Mouse (Mus musculus) hindlimb bud, embryonic 11.5 days (tissue): ENCODE results near the gene Itgal.
"Not testable (repeated sequence)": the region's sequence is repeated elsewhere in the genome, so short reads cannot be mapped to it uniquely, and the experiment has no call there.

ENCODE experiments used
- DNase-seq: peaks from one replicate; pipeline ENCODE4 v3.0.0-alpha.2; 2012; ENCODE audit warnings: low read depth, low spot score; ENCODE audit errors: extremely low spot score

The Itgal gene

GRCm38 (mm10) chr7:127341861-127342260 is 45.8 kb downstream of the Itgal start:
- not testable (repeated sequence) for DNase-seq

DNA sequence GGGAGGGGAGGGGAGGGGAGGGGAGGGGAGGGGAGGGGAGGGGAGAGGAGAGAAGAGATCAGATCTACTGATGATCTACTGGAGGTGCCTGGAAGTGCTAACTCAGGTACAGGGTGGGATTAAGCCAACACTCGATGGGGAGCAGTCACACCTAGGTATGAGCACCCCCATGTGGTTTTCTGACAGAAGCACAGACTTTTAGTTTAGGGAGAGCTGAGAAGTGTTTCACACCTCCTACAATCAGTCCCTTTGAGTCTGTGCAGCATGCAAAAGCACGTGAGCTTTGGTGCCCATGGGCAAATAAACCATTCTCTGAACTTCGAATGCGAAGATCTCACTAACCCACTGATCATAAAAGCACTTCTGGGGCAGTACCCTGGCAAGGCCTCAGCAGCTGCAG is 46.3 kb downstream of the Itgal start:
- DNase-seq = no peak

GRCm38 (mm10) chr7:127342888-127343287 is 46.8 kb downstream of the Itgal start:
- no peak for DNase-seq

GRCm38 (mm10) chr7:127343351-127344019 is 47.4 kb downstream of the Itgal start:
- DNase-seq = no peak

GRCm38 (mm10) chr7:127344371-127344770 is 48.3 kb downstream of the Itgal start:
- DNase-seq = no peak

DNA sequence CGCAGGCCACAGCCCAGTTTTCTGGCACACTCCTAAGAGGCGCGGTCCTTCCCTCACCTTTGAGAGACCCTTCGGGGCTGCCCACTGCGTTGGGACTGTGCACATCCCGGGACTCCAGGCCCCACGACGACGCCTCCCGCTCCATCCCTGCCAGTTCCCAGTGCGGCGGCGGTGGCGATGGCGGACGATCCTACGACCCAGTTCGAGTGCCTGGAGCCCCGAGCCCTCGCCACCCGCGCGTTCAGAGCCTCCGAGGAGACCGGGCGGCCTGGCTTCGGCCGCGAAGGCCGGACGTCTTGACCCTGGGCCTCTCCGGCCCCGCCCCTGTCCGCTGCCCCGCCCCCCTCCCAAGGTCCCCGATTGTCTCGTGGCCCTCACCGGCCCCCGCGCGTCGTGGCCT is 49.0 kb downstream of the Itgal start:
- no peak for DNase-seq

DNA sequence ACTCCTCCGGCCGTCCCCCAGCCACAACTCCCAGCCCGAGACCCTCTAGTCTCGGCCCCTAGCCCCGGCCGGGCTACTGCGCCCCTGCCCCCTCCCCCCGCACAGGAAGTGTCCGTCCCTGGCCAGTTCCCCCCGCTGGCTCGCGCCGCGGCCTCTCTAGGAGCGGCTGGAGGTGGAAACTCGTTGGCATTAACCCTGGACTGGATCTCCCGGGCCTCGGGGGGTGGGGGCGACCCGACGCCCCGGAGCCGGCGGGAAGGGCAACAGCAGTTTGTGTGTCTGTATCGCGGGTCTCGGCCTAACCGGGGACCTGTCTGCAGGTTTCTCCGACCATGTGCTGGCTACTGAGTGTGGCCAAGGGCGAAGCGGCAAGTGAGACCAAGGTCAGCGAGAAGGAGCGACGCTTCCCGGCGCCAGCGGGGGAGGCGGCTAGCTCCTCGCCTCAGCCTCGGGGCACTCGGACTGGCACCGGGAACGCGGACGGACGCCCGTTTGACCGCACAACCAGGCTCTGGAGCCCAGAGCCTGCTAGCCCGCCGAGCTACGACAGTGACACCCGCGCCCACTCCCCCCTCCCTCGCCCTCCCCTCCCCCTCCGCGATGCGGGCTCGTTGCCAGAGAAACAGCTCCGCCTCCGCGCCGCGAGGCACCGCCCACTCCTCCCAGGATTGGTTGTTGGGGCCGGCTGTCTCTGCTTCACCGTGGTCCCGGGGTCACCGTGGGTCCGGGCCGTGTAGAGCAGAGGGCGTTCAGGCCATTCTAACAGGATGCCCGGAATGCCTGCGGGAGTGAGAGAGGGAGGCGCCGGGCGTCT is 49.7 kb downstream of the Itgal start, which contains the start of gene Zfp768:
Gene Zfp768 (minus strand): TSS at position 78 of the 814 bp plus-strand sequence.
- DNase-seq = peak; percentile 79

DNA sequence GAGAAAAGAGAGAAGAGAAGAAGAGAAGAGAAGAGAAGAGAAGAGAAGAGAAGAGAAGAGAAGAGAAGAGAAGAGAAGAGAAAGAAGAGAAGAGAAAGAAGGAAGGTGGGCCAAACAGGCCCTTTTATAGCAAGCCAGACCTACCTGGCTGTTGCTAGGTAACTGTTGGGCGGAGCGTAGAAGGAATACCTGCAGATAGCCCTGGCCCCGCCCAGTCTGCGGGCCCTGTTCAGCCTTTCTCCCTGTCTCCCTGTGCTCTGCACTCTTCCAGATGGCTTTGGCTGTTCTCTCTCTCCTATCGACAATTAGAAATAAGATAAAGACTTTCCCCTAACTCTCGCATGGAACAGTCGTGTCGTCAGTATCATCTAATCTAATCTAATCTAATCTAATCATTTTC is 50.6 kb downstream of the Itgal start:
- DNase-seq = no peak

- no peak for DNase-seq
These were observed 55.4 kb downstream of the Itgal start for GRCm38 (mm10) chr7:127351230-127352004.

- no peak for DNase-seq
These were observed 59.7 kb downstream of the Itgal start for GRCm38 (mm10) chr7:127355796-127356195.

GRCm38 (mm10) chr7:127357871-127358270 is 61.8 kb downstream of the Itgal start:
- no peak for DNase-seq

DNA sequence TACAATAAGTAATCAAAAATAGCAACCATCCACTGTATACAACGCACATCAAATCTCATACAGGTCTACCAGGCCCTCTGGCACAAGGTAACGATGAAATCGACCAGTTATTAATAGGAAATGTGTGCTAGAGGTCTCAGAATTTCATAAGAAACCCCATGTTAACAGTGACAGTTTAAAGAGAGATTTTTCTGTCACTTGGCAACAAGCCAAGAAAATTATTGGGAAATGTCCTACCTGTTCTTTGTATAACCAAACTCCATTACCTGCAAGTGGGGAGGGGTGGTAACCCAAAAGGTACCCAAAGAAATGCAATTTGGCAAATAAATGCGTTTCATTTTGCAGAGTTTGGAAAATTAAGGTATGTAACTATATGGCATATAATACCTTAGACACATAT is 62.4 kb downstream of the Itgal start:
- no peak for DNase-seq

DNA sequence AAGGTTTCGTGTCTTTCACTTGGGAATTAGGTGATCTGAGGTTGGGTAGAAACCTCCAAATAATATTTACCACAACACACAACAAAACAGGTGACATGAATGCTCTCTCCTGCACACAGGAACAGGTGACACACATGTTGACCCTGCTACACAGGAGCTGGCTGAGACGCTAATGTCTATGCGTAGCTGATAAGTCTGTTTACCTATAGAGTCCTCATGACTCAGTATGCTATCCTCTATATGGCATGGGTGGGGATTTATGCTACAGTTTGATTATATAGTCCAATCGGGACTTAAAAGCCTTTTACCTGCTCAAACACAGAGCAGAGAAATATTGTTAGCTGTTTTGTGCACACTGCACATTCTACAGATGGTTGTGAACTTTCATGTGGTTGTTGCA is 64.2 kb downstream of the Itgal start:
- DNase-seq = no peak

GRCm38 (mm10) chr7:127361449-127361848 is 65.4 kb downstream of the Itgal start:
- no peak for DNase-seq

- not testable (repeated sequence) for DNase-seq
These were observed 66.4 kb downstream of the Itgal start for GRCm38 (mm10) chr7:127362418-127362817.

DNA sequence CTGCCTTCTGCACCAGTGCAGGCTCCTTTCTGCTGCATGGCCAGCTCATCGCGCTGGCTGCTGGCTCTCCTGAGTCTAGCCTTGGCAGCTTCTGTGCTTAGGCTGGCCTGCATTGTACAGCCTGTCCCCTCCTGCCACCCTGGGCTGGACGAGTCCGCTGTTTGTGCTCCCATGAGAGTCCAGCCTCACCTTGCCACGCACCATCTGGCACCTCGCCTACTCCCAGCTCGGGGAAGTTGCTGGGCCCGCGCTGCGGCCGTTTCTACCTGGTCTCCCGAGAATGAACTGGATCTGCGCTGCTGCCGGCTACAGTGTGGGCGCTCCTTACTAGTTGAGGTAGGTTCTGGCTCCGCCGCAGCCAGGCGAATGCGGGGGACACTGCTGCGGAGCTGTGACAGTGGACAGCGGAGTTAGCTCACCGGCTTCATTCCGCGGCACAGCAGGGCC is 67.4 kb downstream of the Itgal start:
- no peak for DNase-seq

DNA sequence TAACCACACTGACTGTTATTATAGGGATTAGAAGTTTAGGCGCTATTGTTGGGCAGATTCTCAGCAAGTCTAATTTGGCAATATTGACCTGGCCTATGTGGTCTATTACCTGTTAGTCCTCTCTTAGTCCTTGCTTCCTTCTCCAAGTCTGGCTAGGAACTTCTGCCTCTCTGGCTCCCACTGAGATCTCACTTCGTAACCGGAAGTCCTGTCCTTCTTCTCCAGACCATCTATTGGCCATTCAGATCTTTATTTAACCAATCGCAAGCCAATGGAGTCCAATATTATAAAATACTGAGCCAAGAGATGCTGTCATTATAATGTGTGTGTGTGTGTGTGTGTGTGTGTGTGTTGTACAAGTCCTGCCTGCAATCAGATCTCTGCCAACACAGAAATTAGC is 68.1 kb downstream of the Itgal start:
- no peak for DNase-seq

GRCm38 (mm10) chr7:127366249-127366648 is 70.2 kb downstream of the Itgal start:
- DNase-seq = no peak

DNA sequence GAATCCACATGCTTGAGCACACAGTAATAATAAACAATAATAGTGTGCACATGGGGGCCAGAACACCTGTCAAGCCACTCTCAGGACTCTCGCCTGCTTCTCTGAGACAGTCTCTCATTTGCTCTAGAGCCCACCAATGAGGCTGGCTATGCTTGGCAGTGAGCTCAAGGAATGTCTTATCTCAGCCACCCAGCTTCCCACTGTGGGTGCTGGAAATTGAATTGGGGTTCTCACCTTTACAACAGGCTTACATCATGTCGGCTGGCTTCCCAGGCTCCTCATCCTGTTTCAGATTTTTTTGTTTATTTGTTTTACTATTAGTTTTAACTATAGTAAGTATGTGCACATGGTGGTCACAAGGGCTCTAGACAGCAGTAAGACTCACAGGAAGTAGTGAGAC is 75.2 kb downstream of the Itgal start:
- DNase-seq = no peak

DNA sequence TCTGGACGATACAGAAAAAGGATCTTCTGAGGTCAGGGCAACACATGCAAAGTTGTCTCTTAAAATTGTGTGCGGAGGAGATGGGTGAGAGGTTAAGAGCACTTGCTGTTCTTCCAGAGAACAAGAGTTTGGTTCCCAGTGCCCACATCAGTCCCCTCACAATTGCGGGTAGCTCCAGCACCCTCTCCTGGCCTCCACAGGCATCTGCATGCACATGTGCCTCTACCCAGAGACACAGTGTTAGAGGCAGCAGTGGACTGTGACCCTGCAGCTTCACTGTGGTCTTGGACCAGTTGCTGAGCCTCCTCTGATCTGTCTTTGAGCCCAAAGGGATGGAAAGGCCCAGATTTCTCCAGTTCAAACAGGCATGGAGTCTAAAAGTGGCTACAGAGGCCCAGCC is 75.8 kb downstream of the Itgal start:
- not testable (repeated sequence) for DNase-seq
